Mouse (Mus musculus): ENCODE measurements around the gene Gm11361.

Gm11361 gene

GRCm38 (mm10) chr13:28257228-28257627 is at the start of gene Gm11361:
Gm11361 (plus strand) TSS chr13:28257528.
- DNase-seq (ENCODE audit: low spot score) = no peak

DNA sequence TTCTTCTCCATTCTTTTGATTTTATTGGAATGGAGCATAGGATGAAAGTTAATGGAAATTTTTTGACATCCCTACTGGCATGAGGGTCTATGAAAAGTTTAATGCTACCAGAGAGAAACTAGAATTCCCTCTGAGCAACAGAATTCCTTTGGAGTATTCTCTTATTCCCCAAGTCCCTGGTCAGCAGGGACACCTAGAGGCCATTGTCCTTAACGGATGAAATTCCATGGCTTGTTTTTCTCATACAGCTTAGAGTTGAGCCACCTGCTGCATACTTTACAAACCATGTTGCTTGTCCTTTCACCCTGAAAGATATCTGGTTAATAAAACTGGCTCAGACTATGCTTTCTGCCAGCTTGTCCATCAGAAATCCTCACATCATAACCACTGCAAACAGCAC is 7.1 kb downstream of the Gm11361 start:
- DNase-seq (ENCODE audit: low spot score) = peak; percentile 36

DNA sequence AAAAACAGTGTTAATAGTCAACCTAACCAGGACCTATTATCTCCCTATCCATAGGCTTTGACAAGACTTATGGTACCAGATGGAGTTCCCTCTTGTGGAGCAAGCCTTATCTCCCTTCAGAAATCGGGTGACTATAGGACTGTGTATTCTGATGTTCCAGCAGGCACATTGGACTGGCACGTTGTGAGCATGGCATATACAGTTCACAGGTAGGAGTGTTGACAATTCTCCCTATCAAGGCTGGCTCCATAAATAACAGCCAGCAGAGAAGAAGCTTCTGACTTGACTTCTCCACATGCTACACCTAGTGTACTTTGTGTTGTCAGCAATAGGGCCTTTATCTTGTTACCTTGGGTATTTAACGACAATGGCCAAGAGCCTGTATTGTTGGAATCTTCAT is 30.0 kb downstream of the Gm11361 start:
- no peak for DNase-seq (ENCODE audit: low spot score)

GRCm38 (mm10) chr13:28294272-28294671 is 36.9 kb downstream of the Gm11361 start:
- DNase-seq (ENCODE audit: low spot score) = no peak

DNA sequence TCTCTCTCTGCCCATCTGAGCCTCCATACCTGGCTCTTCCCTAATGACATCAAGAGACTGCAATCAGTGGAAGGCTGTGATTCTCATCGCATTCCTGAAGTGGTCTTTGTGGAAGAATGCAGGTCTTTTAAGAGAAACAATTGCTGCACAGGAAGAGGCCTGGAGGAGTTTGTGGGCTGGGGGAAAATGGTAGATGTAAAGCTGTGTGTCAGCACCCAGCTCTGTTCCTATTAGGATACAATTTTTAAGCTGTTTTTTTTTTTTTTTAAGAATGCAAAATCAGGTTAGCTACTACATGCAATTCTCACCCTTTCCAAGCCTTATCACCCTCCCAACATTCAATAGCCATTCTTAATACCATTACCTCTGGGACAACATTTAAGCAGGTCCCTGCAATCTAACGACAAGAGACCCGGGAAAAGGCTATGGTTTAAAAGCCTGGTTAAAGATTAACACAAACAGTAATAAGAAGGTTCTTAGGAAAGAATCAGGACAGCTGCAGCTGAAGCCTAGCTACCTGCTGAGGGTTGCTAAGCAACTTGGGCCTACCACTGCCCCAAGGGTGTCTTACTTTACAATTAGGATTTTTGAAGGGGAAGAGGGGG is 37.5 kb downstream of the Gm11361 start:
- peak; percentile 74 for DNase-seq (ENCODE audit: low spot score)

GRCm38 (mm10) chr13:28295492-28295891 is 38.2 kb downstream of the Gm11361 start:
- no peak for DNase-seq (ENCODE audit: low spot score)

DNA sequence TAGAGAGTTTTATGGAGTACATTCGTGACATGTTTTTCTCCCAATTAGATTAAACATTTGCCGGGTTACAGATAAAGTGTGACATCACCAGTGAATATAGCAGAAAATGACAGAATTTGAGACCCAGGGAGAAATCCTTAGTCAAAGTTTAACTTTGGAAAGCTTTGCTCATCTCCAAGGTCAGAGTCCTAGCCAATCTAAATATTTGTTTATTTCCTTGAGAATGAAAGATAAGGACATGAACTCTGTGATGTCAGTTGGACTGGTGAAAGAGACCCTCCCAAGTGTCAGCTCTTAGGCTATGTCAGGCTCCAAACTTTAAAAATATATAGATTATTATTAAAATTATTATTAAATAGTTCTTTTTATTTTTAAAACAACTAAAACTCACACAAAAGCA is 39.8 kb downstream of the Gm11361 start:
- DNase-seq (ENCODE audit: low spot score) = no peak

GRCm38 (mm10) chr13:28297577-28297976 is 40.2 kb downstream of the Gm11361 start:
- no peak for DNase-seq (ENCODE audit: low spot score)

Data from embryo, embryonic 10.5 days (tissue).